Mouse (Mus musculus) fat pad, adult 2 months (tissue): Measurements from ENCODE around the gene Rdh13.

ENCODE experiments used
- DNase-seq: peaks from one replicate; pipeline ENCODE4 v3.0.0-alpha.2; 2011; ENCODE audit warnings: low read depth, low spot score; ENCODE audit errors: extremely low read depth

The Rdh13 gene

GRCm38 (mm10) chr7:4445216-4445791 is at the start of gene Rdh13:
TSS of gene Rdh13 (minus strand) at chr7:4445649.
- peak; percentile 62 for DNase-seq

GRCm38 (mm10) chr7:4493991-4494390 is 48.5 kb upstream of the Rdh13 start:
- no peak for DNase-seq

GRCm38 (mm10) chr7:4492284-4493224 is 47.1 kb upstream of the Rdh13 start:
- no peak for DNase-seq

- no peak for DNase-seq
Measured at GRCm38 (mm10) chr7:4491308-4491707, 45.9 kb upstream of the Rdh13 start.

GRCm38 (mm10) chr7:4482281-4482680 is 36.8 kb upstream of the Rdh13 start:
- no peak for DNase-seq

GRCm38 (mm10) chr7:4479674-4480073 is 34.2 kb upstream of the Rdh13 start:
- DNase-seq, result no peak

- no peak for DNase-seq
Measured at GRCm38 (mm10) chr7:4478796-4479291, 33.4 kb upstream of the Rdh13 start.

- no peak for DNase-seq
Measured at GRCm38 (mm10) chr7:4478021-4478795, 32.8 kb upstream of the Rdh13 start.

GRCm38 (mm10) chr7:4473940-4474339 is 28.5 kb upstream of the Rdh13 start:
- no peak for DNase-seq

- DNase-seq, result no peak
Measured at GRCm38 (mm10) chr7:4471179-4471555, 25.7 kb upstream of the Rdh13 start.

- DNase-seq, result no peak
Measured at GRCm38 (mm10) chr7:4470275-4471178, 25.1 kb upstream of the Rdh13 start.

- no peak for DNase-seq
Measured at GRCm38 (mm10) chr7:4467801-4468200, 22.4 kb upstream of the Rdh13 start.

- DNase-seq, result no peak
Measured at GRCm38 (mm10) chr7:4464194-4464824, 18.9 kb upstream of the Rdh13 start.

- no peak for DNase-seq
Measured at GRCm38 (mm10) chr7:4460576-4461434, 15.4 kb upstream of the Rdh13 start, which contains the start of gene Eps8l1. TSS of gene Eps8l1 (plus strand) at chr7:4460674.

GRCm38 (mm10) chr7:4452644-4453043 is 7.2 kb upstream of the Rdh13 start:
- DNase-seq, result no peak

GRCm38 (mm10) chr7:4449211-4449610 is 3.8 kb upstream of the Rdh13 start:
- DNase-seq, result no peak

- no peak for DNase-seq
Measured at GRCm38 (mm10) chr7:4448439-4448838, 3.0 kb upstream of the Rdh13 start.

GRCm38 (mm10) chr7:4447138-4447537 is 1.7 kb upstream of the Rdh13 start:
- DNase-seq, result no peak

GRCm38 (mm10) chr7:4440549-4440948 is 4.9 kb downstream of the Rdh13 start:
- no peak for DNase-seq
